ENCODE assay signal across 8 mouse cellular contexts in genomic region chr19:10042232-10042631, GRCm38 (mm10). TPM values are rescaled to one million over a fixed set of nuclear protein-coding genes. Genes with fewer than 3 reads are reported as not detected.
A peak's percentile ranks its signal among the peaks of the same experiment; 100 is the strongest.
DNase-seq lines count a peak whose midpoint lies in the region; ATAC-seq and TF ChIP-seq lines count a peak whose summit lies in the region.

No protein-coding gene starts in this region.

- peak overlapping the region; percentile 57; the same call in 1 of the 2 replicates for H3K4me3 ChIP-seq in bone marrow macrophage, adult 2 months (ENCODE audit: insufficient read depth, low read length)
- peak overlapping the region; percentile 84 for H3K4me3 ChIP-seq in heart, embryonic 10.5 days
- H3K4me3 ChIP-seq in limb, embryonic 15.5 days, result peak overlapping the region; percentile 62
- peak overlapping the region; percentile 74 for H3K4me3 ChIP-seq in neural tube, embryonic 15.5 days (replicated peaks)

- no peak for TF ChIP-seq CTCF in bone marrow macrophage, adult 2 months (IDR thresholded peaks at IDR 0.05; ENCODE audit: low read depth, low read length)

- H3K27me3 ChIP-seq in heart, embryonic 10.5 days (ENCODE audit: insufficient read depth, poor library complexity, severe bottlenecking), result no peaks in the 10 kb centered on the region
- no peaks in the 10 kb centered on the region; the same call in 1 of the 2 replicates for H3K27me3 ChIP-seq in limb, embryonic 15.5 days
- no peaks in the 10 kb centered on the region for H3K27me3 ChIP-seq in neural tube, embryonic 15.5 days (replicated peaks)

- ATAC-seq in cerebellum, adult (ENCODE audit: insufficient number of reproducible peaks, low FRiP score, low TSS enrichment), result no peak
- ATAC-seq in limb, embryonic 15.5 days (ENCODE audit: insufficient number of reproducible peaks, low FRiP score, low TSS enrichment, low read depth), result no peak
- ATAC-seq in neural tube, embryonic 15.5 days (ENCODE audit: low FRiP score), result peak; percentile 46
- ATAC-seq in activated CD4-positive, CD25-positive, alpha-beta regulatory T cell, adult 4 months, result no peak

- H3K27ac ChIP-seq in bone marrow macrophage, adult 2 months (ENCODE audit: insufficient read depth, low read depth, low read length), result no peak overlapping the region
- peak overlapping the region; percentile 93 for H3K27ac ChIP-seq in heart, embryonic 10.5 days
- no peak overlapping the region for H3K27ac ChIP-seq in limb, embryonic 15.5 days
- H3K27ac ChIP-seq in neural tube, embryonic 15.5 days (replicated peaks), result peak overlapping the region; percentile 69

- DNase-seq in cerebellum, adult 9-10 months, result peak; percentile 56
- peak; percentile 81 for DNase-seq in heart, embryonic 10.5 days (ENCODE audit: low spot score)
- no peak for DNase-seq in layer of hippocampus, adult 9-11 months

- 0 out of 2 replicates have a peak, but pooled peaks cover 3% of the 10 kb centered on the region for H3K36me3 ChIP-seq in heart, embryonic 10.5 days
- no peaks in the 10 kb centered on the region for H3K36me3 ChIP-seq in limb, embryonic 15.5 days
- H3K36me3 ChIP-seq in neural tube, embryonic 15.5 days, result no peaks in the 10 kb centered on the region

- H3K9me3 ChIP-seq in heart, embryonic 10.5 days, result no peaks in the 10 kb centered on the region
- H3K9me3 ChIP-seq in limb, embryonic 15.5 days, result no peaks in the 10 kb centered on the region
- H3K9me3 ChIP-seq in neural tube, embryonic 15.5 days (replicated peaks), result no peaks in the 10 kb centered on the region

- no peak for TF ChIP-seq POLR2A in bone marrow macrophage, adult 2 months (IDR thresholded peaks at IDR 0.05; ENCODE audit: borderline replicate concordance, low read depth, low read length)

- H3K4me2 ChIP-seq in limb, embryonic 15.5 days, result peak overlapping the region; percentile 94
- peak overlapping the region; percentile 96 for H3K4me2 ChIP-seq in neural tube, embryonic 15.5 days

- 40% methylated on average over 6 of the region's 6 CpGs for WGBS in heart, embryonic 10.5 days
- 50% methylated on average over 6 of the region's 6 CpGs for WGBS in limb, embryonic 15.5 days
- WGBS in neural tube, embryonic 15.5 days, result 46% methylated on average over 6 of the region's 6 CpGs

- H3K4me1 ChIP-seq in bone marrow macrophage, adult 2 months (ENCODE audit: control insufficient read depth, insufficient read depth, low read length), result peaks cover 22% of the 10 kb centered on the region
- peaks cover 67% of the 10 kb centered on the region for H3K4me1 ChIP-seq in heart, embryonic 10.5 days
- H3K4me1 ChIP-seq in limb, embryonic 15.5 days, result peaks cover 51% of the 10 kb centered on the region
- peaks cover 39% of the 10 kb centered on the region for H3K4me1 ChIP-seq in neural tube, embryonic 15.5 days

- peak overlapping the region; percentile 71; the same call in 1 of the 2 replicates for H3K9ac ChIP-seq in limb, embryonic 15.5 days
- H3K9ac ChIP-seq in neural tube, embryonic 15.5 days (replicated peaks), result peak overlapping the region; percentile 79

RNA-seq across cellular contexts. Expression of gene Fads3, which starts 0.9 kb away (rescaled TPM):
- 4.6 and 6.5 TPM in 2 replicates for polyA plus RNA-seq in bone marrow macrophage, adult 2 months (2012; ENCODE audit: insufficient read depth, insufficient read length, missing spikeins)
- 16.5 and 19.0 TPM in 2 replicates for polyA plus RNA-seq in heart, embryonic 10.5 days (2016; fragmentation: Nextera tagmentation; extraction: Ambion mirVana)
- 12.7 and 17.1 TPM in 2 replicates for polyA plus RNA-seq in limb, embryonic 15.5 days (2015; fragmentation: Nextera tagmentation; extraction: Ambion mirVana)
- 30.3 and 32.3 TPM in 2 replicates for polyA plus RNA-seq in neural tube, embryonic 15.5 days (2015; fragmentation: Nextera tagmentation; extraction: Ambion mirVana)
- polyA plus RNA-seq in activated CD4-positive, CD25-positive, alpha-beta regulatory T cell, adult 4 months (2017; shearing (Covaris generic)), result not detected

RNA-seq across cellular contexts. Expression of gene Rab3il1, which starts 40.8 kb away (rescaled TPM):
- 156 and 178 TPM in 2 replicates for polyA plus RNA-seq in bone marrow macrophage, adult 2 months (2012; ENCODE audit: insufficient read depth, insufficient read length, missing spikeins)
- 51.5 and 57.6 TPM in 2 replicates for polyA plus RNA-seq in heart, embryonic 10.5 days (2016; fragmentation: Nextera tagmentation; extraction: Ambion mirVana)
- polyA plus RNA-seq in limb, embryonic 15.5 days (2015; fragmentation: Nextera tagmentation; extraction: Ambion mirVana), result 44.8 and 45.1 TPM in 2 replicates
- 21.4 and 22.5 TPM in 2 replicates for polyA plus RNA-seq in neural tube, embryonic 15.5 days (2015; fragmentation: Nextera tagmentation; extraction: Ambion mirVana)
- polyA plus RNA-seq in activated CD4-positive, CD25-positive, alpha-beta regulatory T cell, adult 4 months (2017; shearing (Covaris generic)), result 1 to 10 TPM in 1 of 2 experiments, not detected in 1; 1.2 TPM

RNA-seq across cellular contexts. Expression of gene Best1, which starts 40.8 kb away (rescaled TPM):
- 0.44 and 2.3 TPM in 2 replicates for polyA plus RNA-seq in bone marrow macrophage, adult 2 months (2012; ENCODE audit: insufficient read depth, insufficient read length, missing spikeins)
- polyA plus RNA-seq in heart, embryonic 10.5 days (2016; fragmentation: Nextera tagmentation; extraction: Ambion mirVana), result 0.73 and 0.95 TPM in 2 replicates
- polyA plus RNA-seq in limb, embryonic 15.5 days (2015; fragmentation: Nextera tagmentation; extraction: Ambion mirVana), result 1.9 and 2.1 TPM in 2 replicates
- polyA plus RNA-seq in neural tube, embryonic 15.5 days (2015; fragmentation: Nextera tagmentation; extraction: Ambion mirVana), result 2.1 and 2.3 TPM in 2 replicates
- not detected for polyA plus RNA-seq in activated CD4-positive, CD25-positive, alpha-beta regulatory T cell, adult 4 months (2017; shearing (Covaris generic))

RNA-seq across cellular contexts. Expression of gene Fads2, which starts 59.3 kb away (rescaled TPM):
- polyA plus RNA-seq in bone marrow macrophage, adult 2 months (2012; ENCODE audit: insufficient read depth, insufficient read length, missing spikeins), result 6.4 and 10.8 TPM in 2 replicates
- 72.7 and 87.6 TPM in 2 replicates for polyA plus RNA-seq in heart, embryonic 10.5 days (2016; fragmentation: Nextera tagmentation; extraction: Ambion mirVana)
- polyA plus RNA-seq in limb, embryonic 15.5 days (2015; fragmentation: Nextera tagmentation; extraction: Ambion mirVana), result 63.8 and 65.8 TPM in 2 replicates
- polyA plus RNA-seq in neural tube, embryonic 15.5 days (2015; fragmentation: Nextera tagmentation; extraction: Ambion mirVana), result 163 and 165 TPM in 2 replicates
- polyA plus RNA-seq in activated CD4-positive, CD25-positive, alpha-beta regulatory T cell, adult 4 months (2017; shearing (Covaris generic)), result under 1 TPM; 0.19 to 0.29 TPM

Comparison
In these comparisons a context has a peak if more than half of its experiments do, and no peak if none do; other contexts are left out.
1. H3K27ac ChIP-seq: peak in heart, embryonic 10.5 days (single experiment) and neural tube, embryonic 15.5 days (single experiment); none in bone marrow macrophage, adult 2 months (single experiment) and limb, embryonic 15.5 days (single experiment).
2. RNA of gene Rab3il1, which starts 40.8 kb away (polyA plus RNA-seq): 156 to 178 TPM in bone marrow macrophage, adult 2 months, 51.5 to 57.6 TPM in heart, embryonic 10.5 days, 44.8 to 45.1 TPM in limb, embryonic 15.5 days and 21.4 to 22.5 TPM in neural tube, embryonic 15.5 days; 1.2 TPM in activated CD4-positive, CD25-positive, alpha-beta regulatory T cell, adult 4 months; every median in the first group is over 10 times any median in the second.
3. Peak in every context shown above with its lines, with median percentiles within 50 percentile points of each other: H3K4me3 ChIP-seq.